Mouse (Mus musculus) brain, embryonic 18.5 days (tissue): Measurements from ENCODE around the gene Gtf3c2.
"Not testable (repeated sequence)": the region's sequence is repeated elsewhere in the genome, so short reads cannot be mapped to it uniquely, and the experiment has no call there.

Source experiments
- DNase-seq: peaks from one replicate; pipeline ENCODE4 v3.0.0-alpha.2; 2012; ENCODE audit warnings: low read depth, low spot score

The Gtf3c2 gene

DNA sequence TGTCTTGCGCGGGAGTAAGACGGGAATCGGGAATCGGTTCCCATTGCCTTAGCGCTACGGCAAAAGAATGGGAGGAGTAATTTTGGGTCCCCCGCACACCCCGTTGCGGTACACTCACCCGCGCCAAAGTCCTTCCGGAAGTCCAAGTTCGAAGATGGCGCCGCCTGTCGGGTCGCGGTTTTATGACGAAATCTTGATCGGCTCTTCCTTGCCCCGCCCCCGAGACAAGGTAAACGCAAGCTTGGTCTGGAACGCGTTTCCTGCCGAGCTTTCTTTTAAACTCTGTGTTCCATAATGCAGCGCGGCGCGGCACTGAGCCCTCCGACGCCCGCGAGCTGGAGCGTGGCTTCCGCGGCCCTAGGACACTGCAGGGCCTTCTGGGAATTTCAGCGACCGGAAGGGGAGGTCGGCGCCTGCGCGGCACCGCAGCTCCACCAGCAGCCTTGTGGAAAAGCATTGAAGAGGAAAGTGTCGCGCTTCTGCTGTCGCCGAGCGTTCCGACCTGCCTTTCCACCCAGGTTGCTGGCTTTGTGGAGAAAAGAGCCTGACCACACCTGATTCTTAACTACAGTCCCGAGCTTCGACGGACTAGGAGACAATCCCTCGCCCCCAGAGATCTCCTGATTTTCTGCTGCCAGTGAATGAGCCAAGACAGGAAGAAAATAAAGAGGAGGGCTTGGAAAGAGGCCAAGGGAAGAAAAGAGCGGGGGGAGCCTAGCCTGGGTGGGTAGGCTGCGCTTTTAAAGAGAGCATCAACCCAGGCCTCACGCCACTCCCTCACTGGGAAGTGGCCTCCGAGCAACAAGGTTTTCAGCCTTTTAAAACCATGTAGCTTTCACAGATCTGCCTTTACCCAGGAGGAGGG lies at the start of gene Gtf3c2, which contains the start of gene Gm29609:
Gene Gtf3c2, minus strand, starts transcription at position 379 of the 865 bp plus-strand sequence.
Gene Gm29609, minus strand, starts transcription at position 146 of the 865 bp plus-strand sequence.
- DNase-seq = peak; percentile 97

DNA sequence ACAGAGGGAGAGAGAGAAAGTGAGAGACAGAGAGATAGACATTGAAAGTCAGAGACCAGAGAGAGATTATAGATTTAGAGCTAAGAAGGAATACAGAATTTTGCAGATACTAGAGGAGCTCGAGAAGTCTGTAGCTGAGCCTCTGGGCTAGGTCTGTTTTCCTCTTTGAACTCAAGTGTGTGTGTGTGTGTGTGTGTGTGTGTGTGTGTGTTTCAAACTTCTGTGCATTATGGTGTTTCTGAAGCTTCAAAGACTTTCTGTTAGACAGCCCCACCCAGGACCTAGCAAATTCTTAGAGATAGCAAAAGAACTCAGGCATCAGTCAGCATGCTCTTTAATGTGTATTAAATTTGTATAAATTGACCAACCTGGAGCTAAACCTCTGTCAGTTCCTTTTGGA lies 46.7 kb upstream of the Gtf3c2 start:
- DNase-seq = no peak

DNA sequence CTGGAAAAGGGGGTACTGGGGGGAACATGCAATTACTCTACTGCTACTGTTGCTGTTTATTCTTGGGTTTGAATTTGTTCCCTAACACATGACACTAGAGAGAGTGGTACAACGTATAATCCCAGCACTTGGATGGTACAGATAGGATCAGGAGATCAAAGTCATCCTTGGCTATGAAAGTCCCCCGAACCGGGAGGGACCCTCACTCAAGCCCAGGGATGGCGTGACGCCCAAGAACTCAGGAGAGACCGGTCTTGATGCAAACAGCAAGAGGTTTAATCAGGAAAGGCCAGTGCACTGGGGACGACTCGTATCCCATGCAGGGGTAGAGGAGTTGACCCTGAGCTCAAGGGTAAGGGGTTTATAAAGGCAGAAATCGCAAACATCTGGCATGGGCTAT lies 42.8 kb upstream of the Gtf3c2 start:
- DNase-seq = no peak

DNA sequence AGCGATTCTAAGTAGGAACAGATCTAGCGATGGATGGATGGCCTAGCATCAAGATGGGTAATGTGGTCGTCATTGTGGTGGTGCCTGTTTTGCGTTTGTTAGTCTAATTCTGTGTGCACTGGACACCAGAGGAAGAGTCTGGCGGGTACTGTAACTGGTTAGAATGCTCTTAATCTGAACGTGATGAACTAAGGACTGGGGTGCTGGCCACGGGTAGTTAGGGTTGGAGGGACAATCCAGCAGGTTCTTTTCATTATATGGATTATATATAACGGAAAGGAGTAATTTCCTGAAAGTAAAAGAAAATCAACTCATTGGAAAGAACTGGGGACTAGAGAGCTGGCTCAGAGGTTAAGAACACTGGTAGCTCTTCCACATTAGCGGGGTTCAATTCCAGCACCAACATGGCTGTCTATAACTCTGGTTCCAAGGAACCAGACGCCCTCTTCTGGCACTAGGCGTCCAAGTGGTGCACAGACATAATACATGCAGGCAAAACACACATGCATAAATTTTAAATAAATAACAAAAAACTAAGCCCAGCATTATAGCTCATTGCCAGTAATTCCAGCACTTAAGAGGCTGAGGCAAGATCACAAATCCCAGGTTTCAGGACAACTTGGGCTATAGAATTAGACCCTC lies 41.5 kb upstream of the Gtf3c2 start:
- DNase-seq = peak; percentile 45

DNA sequence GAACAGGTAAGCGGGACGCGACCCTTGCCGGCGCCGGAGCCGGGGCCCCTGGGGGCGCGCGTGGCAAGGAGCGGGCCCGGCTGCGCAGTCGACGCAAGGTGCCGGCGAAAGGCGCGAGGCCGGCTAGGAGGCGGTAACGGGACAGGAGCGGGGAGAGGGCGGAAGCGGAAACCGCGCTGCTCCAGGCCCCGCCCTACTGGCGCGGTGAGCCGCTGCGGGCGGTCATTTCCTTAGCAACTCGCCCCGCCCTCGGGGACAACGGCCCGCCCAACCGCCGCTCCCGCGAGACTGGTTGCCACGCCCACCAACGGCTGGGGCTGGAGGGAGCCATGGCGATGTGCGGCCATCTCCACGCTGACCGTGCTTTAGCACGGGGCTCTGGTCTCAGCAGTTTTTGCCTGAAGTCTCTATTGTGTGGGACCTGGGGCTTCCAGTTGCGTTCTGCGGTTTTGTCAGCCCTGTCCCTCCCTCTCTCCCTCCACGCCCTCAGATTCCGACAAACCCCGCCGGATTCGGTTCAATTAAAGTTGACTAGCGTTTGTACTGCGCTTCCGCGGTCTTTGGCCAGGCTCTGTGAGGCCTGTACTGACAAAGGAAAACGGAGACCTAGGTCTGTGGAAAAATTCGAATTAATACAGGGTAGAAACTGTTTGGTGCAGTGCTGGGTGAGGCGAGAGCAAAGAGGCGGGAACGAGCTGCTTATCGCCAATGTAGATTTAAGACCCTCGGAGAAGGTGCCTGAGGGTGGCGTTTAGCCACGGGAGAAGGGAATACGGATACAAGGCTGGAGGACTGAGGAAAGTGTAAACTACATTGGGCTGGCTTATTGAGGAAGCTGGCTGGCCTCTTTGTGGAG lies 40.7 kb upstream of the Gtf3c2 start, which contains the start of gene Ppm1g:
Gene Ppm1g, minus strand, starts transcription at position 240 of the 856 bp plus-strand sequence.
- DNase-seq = peak; percentile 88

DNA sequence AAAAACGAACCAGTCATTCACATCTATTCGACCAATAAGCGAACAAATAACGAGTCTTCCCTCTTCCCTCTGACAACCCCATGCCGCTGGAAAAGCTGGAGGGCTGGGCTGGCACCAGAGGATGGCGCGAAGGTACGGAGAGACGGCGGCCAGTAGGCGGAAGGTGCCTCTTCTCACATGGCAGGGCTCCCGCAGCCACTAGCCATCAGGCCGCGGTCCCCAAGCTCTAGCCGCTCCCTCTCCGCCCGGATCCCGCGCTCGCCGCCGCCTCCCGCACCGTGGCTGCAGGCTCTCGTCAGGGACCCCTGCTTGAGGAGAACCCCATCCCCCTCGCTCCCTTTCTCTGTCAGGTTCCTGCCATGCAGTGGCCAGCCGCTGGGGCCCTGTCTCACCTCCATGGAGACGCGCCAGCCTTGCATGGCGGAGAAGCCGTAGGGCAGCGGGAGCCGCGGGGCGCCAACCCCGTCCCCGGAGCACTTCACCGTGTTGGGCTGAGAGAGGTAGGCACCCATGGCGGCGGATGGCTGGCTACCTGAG lies 40.0 kb upstream of the Gtf3c2 start:
- no peak for DNase-seq

DNA sequence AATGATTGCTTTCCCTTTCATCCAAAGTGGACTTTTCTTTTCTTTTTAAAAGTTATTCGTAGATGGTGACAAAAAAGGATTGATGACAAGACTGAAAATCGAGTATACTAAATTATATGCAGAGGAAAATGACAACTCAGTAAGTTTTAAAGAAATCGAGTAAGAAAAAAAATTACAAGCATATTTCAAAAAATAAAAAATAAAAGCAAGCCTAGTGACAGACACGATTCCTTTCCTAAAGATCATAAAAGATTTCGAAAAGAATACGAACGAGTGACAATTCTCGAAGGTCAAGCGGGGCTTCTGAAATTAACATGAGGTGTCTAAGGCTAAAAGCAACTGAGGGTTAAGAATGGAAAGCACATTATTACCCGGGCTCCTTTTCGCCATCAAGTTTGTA lies 39.5 kb upstream of the Gtf3c2 start:
- no peak for DNase-seq

DNA sequence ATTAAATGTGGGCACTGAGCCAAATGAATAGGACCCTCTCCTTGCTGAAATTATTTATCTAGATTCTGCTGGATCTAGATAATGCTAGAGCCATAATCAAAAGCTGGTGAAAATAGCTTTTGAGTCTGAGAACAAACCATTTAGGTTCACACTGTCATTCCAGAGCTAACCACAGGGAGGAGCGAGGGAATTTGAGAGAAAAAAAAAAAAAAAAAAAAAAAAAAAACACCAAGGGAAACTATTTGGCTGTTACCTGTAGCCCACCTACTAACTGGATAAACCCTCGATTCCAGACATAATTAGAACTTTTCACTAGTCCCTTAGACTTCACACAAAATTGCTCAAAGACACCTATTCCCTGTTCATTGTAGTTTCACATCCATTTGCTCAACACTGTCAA lies 39.1 kb upstream of the Gtf3c2 start:
- DNase-seq = no peak

DNA sequence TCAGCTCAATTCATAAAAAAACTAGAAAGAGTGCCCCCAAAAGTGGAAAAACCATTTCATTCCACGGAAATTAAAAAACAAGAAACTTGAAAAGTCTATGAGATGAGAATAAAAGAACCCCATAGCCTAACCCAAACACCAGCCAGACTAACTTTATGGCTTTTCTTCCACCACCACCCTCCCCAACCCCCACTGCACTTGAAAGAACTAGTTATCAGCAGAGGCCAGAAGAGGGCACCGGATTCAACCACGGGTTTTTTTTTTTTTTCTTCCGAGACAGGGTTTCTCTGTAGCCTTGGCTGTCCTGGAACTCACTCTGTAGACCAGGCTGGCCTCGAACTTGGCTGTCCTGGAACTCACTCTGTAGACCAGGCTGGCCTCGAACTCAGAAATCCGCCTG lies 38.4 kb upstream of the Gtf3c2 start:
- DNase-seq = no peak

DNA sequence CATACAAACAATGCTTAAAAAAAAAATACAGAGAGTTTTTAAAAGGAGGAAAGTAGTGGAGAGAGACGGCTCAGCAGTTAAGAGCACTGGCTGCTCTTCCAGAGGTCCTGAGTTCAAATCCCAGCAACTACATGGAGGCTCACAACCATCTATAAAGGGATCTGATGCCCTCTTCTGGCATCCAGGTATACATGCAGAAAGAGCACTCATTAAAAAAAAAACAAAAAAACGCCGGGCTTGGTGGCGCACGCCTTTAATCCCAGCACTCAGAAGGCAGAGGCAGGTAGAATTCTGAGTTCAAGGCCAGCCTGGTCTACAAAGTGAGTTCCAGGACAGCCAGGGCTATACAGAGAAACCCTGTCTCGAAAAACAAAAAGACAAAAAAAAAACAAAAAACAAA lies 36.6 kb upstream of the Gtf3c2 start:
- not testable (repeated sequence) for DNase-seq

DNA sequence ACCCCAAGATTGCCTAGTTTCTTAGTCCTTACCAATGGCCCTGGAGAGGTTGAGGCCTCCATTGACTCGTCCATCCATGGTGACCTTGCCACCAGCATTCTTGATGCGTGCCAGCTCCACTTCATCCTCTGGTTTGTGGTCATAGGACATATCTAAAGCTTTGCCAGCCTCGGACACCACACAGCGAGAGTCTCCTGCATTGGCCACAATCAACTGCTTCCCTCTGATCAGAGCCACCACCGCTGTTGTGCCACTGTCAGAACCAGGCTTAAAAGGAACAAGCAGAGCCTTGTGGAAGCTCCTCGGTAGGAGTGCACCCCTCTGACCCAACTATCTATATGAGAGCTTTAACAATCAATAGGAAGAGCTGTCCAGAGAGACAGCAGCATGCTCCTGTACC lies 24.5 kb upstream of the Gtf3c2 start:
- DNase-seq = no peak

DNA sequence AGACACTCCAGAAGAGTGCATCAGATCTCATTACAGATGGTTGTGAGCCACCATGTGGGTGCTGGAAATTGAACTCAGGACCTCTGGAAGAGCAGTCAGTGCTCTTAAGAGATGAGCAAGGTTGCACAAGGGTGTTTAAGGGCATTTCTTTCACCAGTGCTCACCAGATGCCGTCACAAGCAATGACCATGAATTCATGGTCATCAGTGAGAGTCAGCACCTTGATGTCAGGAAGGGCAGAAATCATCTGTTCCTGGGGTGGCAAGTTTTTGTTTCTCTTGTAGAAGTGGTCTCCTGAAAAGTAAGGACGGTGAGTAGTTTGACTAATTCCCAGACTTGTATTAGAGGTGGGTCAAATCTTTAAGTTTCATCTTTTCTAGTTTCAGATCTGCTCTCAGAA lies 23.9 kb upstream of the Gtf3c2 start:
- DNase-seq = no peak

DNA sequence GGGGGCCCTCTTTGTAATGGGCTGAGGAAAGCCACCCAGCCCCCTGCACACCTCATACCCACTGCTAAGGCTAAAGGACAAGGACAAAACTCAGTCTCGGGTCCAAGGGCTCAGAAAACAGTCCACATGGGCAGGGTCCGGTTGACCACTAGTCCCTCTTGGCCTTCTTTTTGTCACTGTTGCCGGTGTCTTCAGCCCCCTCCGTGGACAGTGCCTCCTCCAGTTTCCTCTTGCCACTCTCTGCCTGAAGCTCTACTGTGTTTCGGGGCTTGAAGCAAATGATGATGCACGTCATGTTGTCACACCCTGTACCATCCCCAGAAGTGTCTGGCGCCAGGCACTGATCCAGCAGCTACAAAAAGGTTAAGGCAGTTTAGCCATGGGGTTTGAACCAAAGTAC lies 23.0 kb upstream of the Gtf3c2 start:
- DNase-seq = no peak

DNA sequence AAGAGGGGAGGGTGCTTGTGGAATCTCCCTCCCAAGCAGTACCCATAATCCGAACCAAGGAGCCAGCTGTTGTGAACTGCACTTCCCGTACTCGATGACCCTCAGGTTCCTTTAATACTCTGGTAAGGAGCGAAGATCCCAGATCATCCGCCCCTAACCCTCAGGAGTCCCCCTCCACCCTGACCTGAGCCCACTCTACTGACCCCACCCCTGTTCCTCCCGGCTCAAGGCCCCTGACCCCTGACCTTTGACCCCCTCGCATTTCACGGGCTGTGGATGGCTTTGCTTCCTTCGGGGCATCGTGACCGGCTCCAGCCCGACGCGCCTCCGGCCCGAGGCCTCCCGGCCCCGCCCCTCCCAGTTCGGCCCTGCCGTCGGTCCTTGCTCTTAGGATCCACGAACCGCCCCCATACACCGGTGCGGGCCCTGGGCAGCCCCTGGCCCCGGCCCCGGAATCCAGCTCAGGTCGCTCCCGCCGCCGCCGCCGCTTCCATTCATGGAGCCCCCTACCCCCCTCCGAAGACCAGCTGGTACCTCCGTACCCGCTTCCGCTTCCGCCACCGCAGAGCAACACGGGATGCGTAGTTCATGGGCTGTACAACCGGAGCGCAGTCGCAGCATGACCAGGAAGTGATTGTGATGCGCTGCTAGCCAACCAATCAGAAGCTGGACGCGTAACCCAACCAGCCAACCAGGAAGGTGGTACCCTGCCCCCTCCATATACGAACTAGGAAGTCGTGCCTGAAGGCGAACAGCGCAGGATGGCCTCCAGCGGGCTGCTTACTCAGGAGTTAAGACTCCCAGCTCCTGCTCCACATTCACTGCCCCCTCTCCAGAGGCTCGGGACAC lies 22.0 kb upstream of the Gtf3c2 start, which contains the start of gene Zfp513:
Gene Zfp513, minus strand, starts transcription at position 562 of the 849 bp plus-strand sequence.
- peak; percentile 99 for DNase-seq

DNA sequence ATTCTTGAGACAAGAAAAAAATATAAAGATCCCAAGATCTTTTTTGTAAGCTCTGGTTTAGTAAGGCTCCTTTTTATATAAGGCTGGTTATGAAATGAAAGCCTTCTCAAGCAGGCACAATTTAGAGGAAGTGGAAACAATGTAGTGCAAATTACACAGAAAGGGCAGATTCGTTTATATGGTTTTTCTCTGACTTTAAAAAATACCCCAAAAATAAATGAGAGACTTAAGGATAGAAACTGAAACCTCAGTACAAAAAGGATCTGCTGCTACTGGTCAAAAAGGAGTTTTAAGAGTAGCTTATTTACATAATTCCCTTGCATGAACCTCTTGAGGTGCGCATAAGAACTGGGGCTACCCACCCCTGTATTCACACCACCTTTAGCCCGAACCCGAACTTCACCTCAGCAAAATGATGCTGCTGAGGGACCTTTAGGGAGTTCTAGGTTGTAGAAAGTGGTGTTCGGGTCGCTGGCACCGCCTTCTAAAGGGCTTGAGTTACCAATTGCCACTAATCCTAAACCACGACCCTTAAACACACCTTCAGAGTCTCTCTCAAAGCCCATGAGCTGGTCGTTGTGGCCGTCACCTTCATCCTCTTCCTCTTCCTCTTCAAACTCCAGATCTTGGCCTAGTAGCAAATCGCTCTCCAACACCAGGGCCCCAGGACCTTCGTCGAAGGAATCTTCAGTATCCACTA lies 21.2 kb upstream of the Gtf3c2 start:
- DNase-seq = no peak

DNA sequence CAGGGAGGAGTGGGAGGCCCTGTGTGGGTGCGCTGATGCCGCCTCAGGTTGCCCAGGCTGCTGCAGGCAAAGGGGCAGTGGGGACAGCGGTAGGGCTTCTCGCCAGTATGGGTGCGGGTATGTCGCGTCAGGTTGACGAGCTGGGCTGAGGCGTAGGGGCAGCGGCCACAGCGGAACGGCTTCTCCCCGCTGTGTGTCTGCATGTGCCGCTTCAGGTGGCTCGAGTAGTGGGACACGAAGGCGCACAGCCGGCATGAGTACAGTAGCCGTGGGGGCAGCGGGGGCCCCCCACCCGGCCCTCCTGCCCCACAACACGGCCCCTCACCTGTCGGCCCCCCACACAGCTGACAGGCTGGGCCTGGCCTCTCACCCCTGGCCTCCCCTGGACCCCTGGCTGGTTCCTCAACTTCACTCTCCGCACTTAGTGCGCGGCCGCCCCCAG lies 20.4 kb upstream of the Gtf3c2 start:
- DNase-seq = no peak

DNA sequence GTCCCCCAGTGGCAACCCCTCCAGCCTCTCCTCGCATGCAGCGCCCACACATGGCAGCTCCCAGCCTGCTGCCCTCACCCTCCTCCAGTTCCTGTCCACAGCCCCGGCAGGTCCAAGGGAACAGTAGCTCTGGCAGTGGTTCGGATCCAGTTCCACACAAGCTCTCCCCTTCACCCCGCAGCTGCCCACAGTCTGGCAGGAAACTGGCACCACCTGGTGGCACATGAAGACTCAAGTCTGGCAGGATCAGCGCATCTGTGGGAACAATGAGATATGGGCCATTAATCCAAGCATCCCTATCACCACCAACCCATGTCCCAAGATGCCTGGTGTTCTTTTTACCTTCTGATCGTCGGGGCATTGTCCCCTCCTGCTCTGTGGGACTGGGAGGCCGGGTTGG lies 19.9 kb upstream of the Gtf3c2 start:
- DNase-seq = no peak

DNA sequence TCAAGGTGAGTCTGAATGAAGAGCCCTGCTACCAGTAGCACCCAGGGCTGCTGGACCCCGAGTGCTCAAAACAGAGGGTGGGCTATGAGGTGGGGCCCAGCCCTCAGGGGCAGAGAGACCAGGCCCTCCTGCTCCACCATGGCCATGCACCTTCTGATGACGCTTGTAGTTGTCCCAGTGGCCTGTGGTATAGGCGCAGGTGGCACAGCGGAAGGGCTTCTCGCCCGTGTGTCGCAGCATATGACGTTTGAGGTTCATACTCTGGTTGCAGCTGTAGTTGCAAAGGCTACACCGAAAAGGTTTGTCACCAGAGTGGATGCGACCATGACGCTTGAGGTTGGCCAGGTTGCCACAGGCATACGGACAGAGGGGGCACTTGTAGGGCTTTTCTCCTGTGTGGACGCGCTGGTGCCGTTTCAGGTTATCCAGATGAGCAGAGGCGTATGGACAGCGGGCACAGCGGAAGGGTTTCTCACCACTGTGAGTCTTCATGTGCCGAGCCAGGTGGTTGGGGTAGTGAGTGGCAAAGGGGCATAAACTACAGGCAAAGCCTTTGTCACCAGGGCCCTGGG lies 19.5 kb upstream of the Gtf3c2 start:
- no peak for DNase-seq

DNA sequence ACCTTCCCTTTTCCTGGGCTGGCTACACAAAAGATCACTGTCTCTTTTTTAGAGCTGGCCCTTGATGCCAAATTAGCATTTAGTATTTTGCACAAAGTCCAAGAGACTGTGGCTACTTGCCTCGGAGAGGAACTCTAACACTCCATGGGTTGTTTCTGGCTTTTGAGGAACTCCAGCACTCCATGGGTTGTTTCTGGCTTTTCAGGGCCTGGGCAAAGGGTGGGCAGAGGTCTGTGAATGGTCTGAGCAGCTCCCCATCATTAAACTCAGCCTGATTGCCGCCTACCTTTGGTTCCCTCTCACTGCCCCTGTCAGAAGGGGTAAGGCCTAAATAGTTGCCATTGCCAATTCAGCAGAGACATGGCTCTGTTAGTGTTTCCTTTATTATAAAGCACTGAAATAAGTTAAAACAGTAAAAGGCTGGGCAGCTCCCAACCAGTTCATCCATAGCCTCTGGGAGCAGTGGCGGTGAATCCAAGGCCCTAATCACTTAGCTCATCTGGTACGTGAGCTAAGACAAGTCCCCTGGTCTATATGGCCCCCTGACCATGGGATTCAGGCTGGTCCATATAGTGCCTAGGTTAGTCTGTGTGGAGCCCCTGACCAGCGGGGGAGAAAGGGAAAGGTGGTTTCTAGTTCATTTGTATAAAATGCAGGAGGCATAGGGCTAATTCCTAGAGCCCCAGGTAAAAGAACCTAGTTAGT lies 18.8 kb upstream of the Gtf3c2 start:
- no peak for DNase-seq
